Mouse (Mus musculus) duodenum, adult 2 months (tissue): ENCODE data around the gene Arpc5l. TPM values are rescaled to one million over a fixed set of nuclear protein-coding genes. Genes with fewer than 3 reads are reported as not detected.

Experiments used
- polyA plus RNA-seq: library from polyadenylated mRNA; depleted of rRNA; stranded (reverse); fragments of >200 nt; gene quantifications from 2 replicates; pipeline ENCODE4 v1.2.3, GENCODE M21; 2012; ENCODE audit warnings: low replicate concordance; rRNA removed

Arpc5l gene
- 25.3 and 27.8 TPM in 2 replicates for polyA plus RNA-seq

GRCm38 (mm10) chr2:39004880-39005435, at the start of gene Arpc5l:
Gene Arpc5l (plus strand): TSS chr2:39005348.

GRCm38 (mm10) chr2:38997386-38998374, 7.5 kb upstream of the Arpc5l start, which contains the start of gene Wdr38:
Gene Wdr38 (plus strand): TSS chr2:38997476.

GRCm38 (mm10) chr2:39005574-39006079, 479 bp downstream of the Arpc5l start, which contains the start of gene Rpl35:
Gene Rpl35 (minus strand): TSS chr2:39005624.

Other genes with a start within 250 kb of the Arpc5l start
- 2.7 and 5.4 TPM in 2 replicates for gene Nr6a1, start 77.7 kb upstream of the Arpc5l start, polyA plus RNA-seq
- gene Olfml2a, start 73.4 kb upstream of the Arpc5l start, polyA plus RNA-seq, result 0.46 and 1.1 TPM in 2 replicates
- 0.30 and 0.56 TPM in 2 replicates for gene Wdr38, start 7.9 kb upstream of the Arpc5l start, polyA plus RNA-seq
- gene Rpl35, start 276 bp downstream of the Arpc5l start, polyA plus RNA-seq, result 77.2 and 77.4 TPM in 2 replicates
- 7.4 and 8.6 TPM in 2 replicates for gene Golga1, start 60.2 kb downstream of the Arpc5l start, polyA plus RNA-seq
- gene Scai, start 185.4 kb downstream of the Arpc5l start, polyA plus RNA-seq, result 0.05 and 0.11 TPM in 2 replicates
- gene Ppp6c, start 221.1 kb downstream of the Arpc5l start, polyA plus RNA-seq, result 2.9 and 3.8 TPM in 2 replicates